Mouse (Mus musculus) yolk sac, embryonic 10.5 days (tissue): ENCODE measurements around the gene Vmn2r83.
"Not testable (repeated sequence)": the region's sequence is repeated elsewhere in the genome, so short reads cannot be mapped to it uniquely, and the experiment has no call there.

Source experiments
- DNase-seq: peaks from one replicate; pipeline ENCODE4 v3.0.0-alpha.2; 2017; ENCODE audit warnings: low spot score

Gene Vmn2r83

GRCm38 (mm10) chr10:79468431-79468830 is at the start of gene Vmn2r83:
TSS of gene Vmn2r83 (plus strand) at chr10:79468731.
- DNase-seq, result no peak

DNA sequence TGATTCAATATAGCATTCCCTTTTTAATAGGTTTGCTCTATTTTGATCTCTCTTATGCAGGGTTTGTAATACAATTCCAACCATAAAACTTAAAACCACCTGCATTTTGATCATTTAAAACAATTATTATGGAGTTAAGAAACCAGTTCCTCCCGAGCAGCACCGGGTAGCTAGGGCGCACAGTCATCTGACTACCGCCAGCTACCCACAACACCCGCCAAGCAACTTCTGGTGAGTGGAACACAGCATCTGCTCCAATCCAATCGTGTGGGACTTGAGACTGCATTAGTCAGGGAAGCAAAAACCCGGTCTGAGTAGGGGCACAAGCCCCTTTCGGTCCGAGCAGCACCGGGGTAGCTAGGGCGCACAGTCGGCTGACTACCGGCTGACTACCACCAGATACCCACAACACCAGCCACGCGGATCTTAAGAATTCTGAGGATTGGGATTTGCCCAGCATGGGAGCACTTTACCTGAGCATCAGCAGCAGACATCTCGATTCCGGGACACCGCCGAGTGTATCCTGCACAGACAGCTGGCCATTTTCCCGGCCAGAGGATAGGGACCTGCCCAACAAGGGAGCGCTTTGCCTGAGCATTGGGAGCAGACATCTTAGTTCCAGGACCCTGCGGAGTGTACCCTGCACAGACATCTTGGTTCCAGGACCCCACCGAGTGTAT is 33.2 kb upstream of the Vmn2r83 start:
- not testable (repeated sequence) for DNase-seq

DNA sequence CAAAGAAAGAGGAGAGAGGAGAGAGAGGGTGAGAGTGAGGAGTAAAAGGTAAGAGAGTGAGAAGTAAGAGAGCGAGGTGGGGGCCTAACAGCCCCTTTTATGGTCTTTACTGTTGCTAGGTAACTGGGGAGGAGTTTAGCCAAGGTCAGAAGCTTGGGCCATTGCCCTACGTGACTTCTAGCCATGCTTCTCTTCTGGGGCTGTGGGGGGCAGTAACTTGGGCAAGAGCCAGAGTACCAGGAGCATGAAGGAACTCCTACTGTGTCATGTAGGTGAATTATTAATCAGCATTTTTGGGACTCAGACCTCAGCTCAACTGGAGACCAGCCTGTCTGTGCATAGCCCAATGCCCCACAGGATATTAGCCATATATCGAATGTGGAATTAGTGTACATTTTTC is 27.4 kb downstream of the Vmn2r83 start:
- no peak for DNase-seq

- DNase-seq, result no peak
Observed at GRCm38 (mm10) chr10:79496701-79497288, 28.3 kb downstream of the Vmn2r83 start.

- peak; percentile 21 for DNase-seq
Observed at GRCm38 (mm10) chr10:79502830-79503644, 34.5 kb downstream of the Vmn2r83 start.

DNA sequence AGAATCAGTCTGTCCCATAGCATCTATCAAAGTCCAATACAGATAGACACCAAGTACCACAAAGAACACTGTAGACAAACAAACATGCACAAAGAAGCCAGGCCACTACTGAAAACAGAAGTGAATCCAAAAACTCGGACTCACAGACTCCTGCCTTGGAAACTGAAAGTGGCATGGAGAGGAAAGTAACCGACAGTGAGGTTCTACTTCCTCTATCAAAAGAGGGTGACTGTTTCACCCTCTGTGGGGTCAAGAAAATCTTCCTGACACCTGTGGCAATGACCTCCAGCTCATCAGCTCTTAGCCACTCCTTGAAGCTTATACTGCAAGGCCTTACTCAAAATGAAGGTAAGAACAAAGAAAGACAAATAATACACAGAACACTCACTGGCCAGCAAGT is 38.2 kb downstream of the Vmn2r83 start:
- DNase-seq, result no peak

DNA sequence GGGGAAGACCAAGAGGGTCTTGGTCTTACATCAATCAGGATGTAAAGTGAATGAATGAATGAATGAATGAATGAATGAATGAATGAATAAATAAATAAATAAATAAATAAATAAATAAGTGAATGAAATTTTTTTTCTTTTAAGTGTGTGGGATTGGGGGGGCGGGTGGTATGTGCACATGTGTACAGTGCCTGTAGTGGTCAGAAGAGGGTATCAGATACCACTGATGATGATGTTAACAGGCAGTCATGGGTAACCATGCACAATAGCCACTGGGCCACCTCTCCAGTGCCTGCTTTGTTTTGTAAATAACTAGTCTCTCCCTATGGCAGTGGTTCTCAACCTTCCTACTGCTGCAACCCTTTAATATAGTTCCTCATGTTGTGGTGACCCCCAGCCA is 55.9 kb downstream of the Vmn2r83 start:
- no peak for DNase-seq

- DNase-seq, result no peak
Observed at GRCm38 (mm10) chr10:79525456-79526325, 57.2 kb downstream of the Vmn2r83 start.

GRCm38 (mm10) chr10:79526661-79527452 is 58.3 kb downstream of the Vmn2r83 start:
- DNase-seq, result no peak

DNA sequence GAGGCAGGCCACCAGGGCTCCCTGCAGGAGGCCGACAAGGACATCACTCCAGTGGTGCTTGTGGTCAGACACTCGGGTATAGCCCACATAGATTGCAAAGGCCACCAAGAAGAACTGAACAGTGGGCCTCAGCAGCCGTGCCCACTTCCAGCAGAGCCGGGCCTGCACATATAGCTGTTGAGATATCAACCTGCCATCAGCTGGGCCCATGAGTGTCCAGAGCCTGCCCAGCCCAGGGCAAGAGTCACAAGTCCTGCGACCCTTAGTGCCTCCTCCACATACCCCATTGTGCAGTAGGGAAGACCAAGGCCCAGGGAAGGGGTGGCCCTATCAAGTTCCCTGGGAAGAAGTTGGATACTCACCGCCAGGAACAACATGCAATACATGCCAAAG is 58.9 kb downstream of the Vmn2r83 start:
- DNase-seq, result no peak

DNA sequence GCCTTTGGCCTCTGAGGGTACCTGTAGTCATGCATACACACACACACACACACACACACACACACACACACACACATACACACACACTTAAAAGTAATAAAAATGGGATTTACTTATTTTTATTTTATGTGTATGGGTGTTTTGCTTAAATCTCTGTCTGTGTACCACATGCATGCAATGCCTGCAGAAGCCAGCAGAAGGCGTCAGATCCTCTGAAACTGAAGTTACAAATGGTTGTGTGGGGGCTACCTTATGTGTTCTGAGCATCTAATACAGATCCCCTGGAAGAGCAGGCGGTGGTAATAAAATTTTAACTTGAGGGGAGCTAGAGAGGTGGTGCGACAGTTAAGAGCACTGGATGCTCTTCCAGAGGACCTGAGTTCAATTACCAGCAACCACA is 59.5 kb downstream of the Vmn2r83 start:
- DNase-seq, result no peak

GRCm38 (mm10) chr10:79530241-79530640 is 61.7 kb downstream of the Vmn2r83 start:
- no peak for DNase-seq

DNA sequence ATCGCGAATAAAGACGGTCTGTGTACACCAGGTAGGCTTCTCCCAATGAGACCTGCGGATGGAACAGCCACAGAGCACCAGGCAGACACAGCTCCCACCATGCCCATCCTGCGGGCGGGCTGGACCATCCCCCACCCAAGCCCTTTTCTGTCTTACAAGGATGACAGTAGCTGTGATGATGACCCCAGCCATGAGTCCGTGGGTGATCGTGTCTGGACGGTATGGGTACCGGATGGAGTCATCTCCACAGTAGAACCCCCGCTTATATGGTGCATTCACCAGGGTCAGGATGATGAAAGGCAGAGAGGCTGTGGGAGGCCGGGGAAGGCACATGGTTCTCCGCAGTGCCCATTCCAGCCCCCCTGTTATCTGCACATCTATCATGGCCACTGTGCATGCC is 62.2 kb downstream of the Vmn2r83 start:
- DNase-seq, result no peak

DNA sequence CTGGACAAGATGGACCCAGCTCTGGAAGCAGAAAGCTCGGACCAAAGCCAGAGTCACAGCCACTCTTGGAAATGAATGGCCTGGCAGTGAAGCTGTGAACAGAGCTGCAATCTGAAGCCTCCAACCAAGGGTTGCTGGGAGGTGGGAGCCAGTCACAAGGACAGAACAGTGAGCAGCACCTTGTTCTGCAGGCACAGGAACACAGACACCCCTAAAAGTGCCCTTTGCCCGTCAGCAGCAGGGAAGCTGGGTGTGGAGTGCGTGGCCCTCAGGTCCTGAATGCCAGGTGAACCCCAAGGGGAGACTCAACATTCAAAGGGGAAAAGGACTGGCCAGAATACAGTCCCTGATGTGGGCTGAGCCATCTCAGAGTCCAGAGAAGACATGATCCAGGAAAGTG is 63.1 kb downstream of the Vmn2r83 start:
- DNase-seq, result no peak

DNA sequence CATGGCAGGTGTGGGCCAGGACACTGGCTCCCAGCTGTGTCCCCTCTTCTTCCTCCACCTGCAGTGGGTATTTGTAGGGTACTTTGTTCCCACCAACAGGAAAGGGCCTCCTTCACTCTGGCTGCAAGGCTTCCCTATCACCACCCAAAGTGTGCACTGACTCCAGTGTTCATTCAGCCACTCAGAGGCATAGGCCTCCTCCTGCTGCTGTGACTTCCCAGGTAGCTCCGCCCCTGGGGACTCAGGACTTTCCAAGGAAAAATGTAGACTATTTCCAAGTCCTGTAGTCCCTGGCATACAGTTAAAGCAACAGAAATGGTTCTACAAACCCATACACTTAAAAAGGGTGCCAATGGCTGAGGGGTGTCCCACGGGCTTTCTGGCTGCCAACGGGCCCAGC is 64.1 kb downstream of the Vmn2r83 start:
- no peak for DNase-seq

GRCm38 (mm10) chr10:79533126-79533911 is 64.8 kb downstream of the Vmn2r83 start, which contains the start of gene Plpp2:
TSS of gene Plpp2 (minus strand) at chr10:79533796.
- peak; percentile 89 for DNase-seq

- DNase-seq, result no peak
Observed at GRCm38 (mm10) chr10:79534426-79534825, 65.9 kb downstream of the Vmn2r83 start.

DNA sequence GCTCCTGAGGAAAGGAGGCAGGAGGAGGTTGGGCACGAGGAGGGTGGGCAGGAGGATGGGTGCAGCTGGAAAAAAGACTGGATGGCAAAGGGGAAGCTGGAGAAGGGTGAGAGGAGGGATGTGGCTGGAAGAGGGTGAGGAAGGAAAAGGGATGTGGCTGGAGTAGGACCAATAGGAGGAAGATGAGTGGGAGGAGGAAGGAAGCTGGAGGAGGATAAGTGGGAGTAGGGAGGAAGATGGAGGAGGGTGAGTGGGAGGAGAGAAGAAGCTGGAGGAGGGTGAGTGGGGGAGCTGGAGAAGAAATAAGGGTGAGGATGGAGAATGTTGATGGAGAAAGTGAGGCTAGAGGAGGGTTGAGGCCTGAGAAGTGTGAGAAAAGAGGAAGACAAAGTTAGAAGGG is 66.9 kb downstream of the Vmn2r83 start:
- no peak for DNase-seq

GRCm38 (mm10) chr10:79536461-79537080 is 68.0 kb downstream of the Vmn2r83 start:
- DNase-seq, result no peak

- DNase-seq, result no peak
Observed at GRCm38 (mm10) chr10:79537271-79537670, 68.7 kb downstream of the Vmn2r83 start.
